Mouse (Mus musculus): ENCODE data around the gene Snrnp48. TPM values are rescaled to one million over a fixed set of nuclear protein-coding genes. Genes with fewer than 3 reads are reported as not detected.

Gene Snrnp48
- polyA plus RNA-seq, 1 experiment from 2014 or later: 35.5 TPM

- Histone ChIP-seq H3K9ac (replicated peaks) (no peak overlapping the region), H3K9me3 (no peaks in the 10 kb centered on the region), H3K36me3 (peaks cover 84% of the 10 kb centered on the region), H3K27me3 (no peaks in the 10 kb centered on the region), H3K4me3 (replicated peaks) (no peak overlapping the region), H3K4me2 (replicated peaks) (no peak overlapping the region), H3K27ac (no peak overlapping the region), H3K4me1 (replicated peaks) (no peaks in the 10 kb centered on the region)
- ATAC-seq: no peak
- 85% methylated on average over 3 of the region's 3 CpGs for whole genome bisulfite sequencing
Measured at GRCm38 (mm10) chr13:38218686-38219085, 13.9 kb downstream of the Snrnp48 start.

GRCm38 (mm10) chr13:38220331-38220730, 15.6 kb downstream of the Snrnp48 start:
- 98% methylated on average over 6 of the region's 6 CpGs for WGBS
- no peak overlapping the region for H3K27ac ChIP-seq
- no peaks in the 10 kb centered on the region for H3K9me3 ChIP-seq
- H3K9ac ChIP-seq (replicated peaks): no peak overlapping the region
- no peaks in the 10 kb centered on the region for H3K27me3 ChIP-seq
- no peak overlapping the region for H3K4me2 ChIP-seq (replicated peaks)
- H3K36me3 ChIP-seq: peaks cover 91% of the 10 kb centered on the region
- ATAC-seq: no peak
- no peak overlapping the region for H3K4me3 ChIP-seq (replicated peaks)
- no peaks in the 10 kb centered on the region for H3K4me1 ChIP-seq (replicated peaks)

GRCm38 (mm10) chr13:38230177-38230821, 25.6 kb downstream of the Snrnp48 start:
- H3K4me2 ChIP-seq (replicated peaks): no peak overlapping the region
- H3K9ac ChIP-seq (replicated peaks): no peak overlapping the region
- H3K27me3 ChIP-seq: no peaks in the 10 kb centered on the region
- no peaks in the 10 kb centered on the region for H3K4me1 ChIP-seq (replicated peaks)
- H3K4me3 ChIP-seq (replicated peaks): no peak overlapping the region
- H3K9me3 ChIP-seq: 0 out of 2 replicates have a peak, but pooled peaks cover 2% of the 10 kb centered on the region
- H3K27ac ChIP-seq: no peak overlapping the region
- 65% methylated on average over 9 of the region's 9 CpGs for WGBS
- H3K36me3 ChIP-seq: peaks cover 32% of the 10 kb centered on the region
- ATAC-seq: 0 out of 2 replicates have a peak, but pooled peaks have one; percentile 43

GRCm38 (mm10) chr13:38232411-38232810, 27.7 kb downstream of the Snrnp48 start:
- Histone ChIP-seq H3K4me3 (replicated peaks) (no peak overlapping the region), H3K9me3 (0 out of 2 replicates have a peak, but pooled peaks cover 10% of the 10 kb centered on the region), H3K9ac (replicated peaks) (no peak overlapping the region), H3K36me3 (peaks cover 23% of the 10 kb centered on the region), H3K27me3 (no peaks in the 10 kb centered on the region), H3K4me2 (replicated peaks) (no peak overlapping the region), H3K27ac (no peak overlapping the region), H3K4me1 (replicated peaks) (no peaks in the 10 kb centered on the region)
- ATAC-seq: no peak
- 87% methylated on average over 4 of the region's 4 CpGs for WGBS

GRCm38 (mm10) chr13:38232856-38233625, 28.3 kb downstream of the Snrnp48 start:
- no peak for ATAC-seq
- H3K4me1 ChIP-seq (replicated peaks): no peaks in the 10 kb centered on the region
- H3K36me3 ChIP-seq: peaks cover 17% of the 10 kb centered on the region
- H3K9me3 ChIP-seq: 0 out of 2 replicates have a peak, but pooled peaks cover 10% of the 10 kb centered on the region
- WGBS: 83% methylated on average over 3 of the region's 3 CpGs
- H3K9ac ChIP-seq (replicated peaks): no peak overlapping the region
- H3K4me2 ChIP-seq (replicated peaks): no peak overlapping the region
- H3K4me3 ChIP-seq (replicated peaks): no peak overlapping the region
- H3K27ac ChIP-seq: no peak overlapping the region
- H3K27me3 ChIP-seq: no peaks in the 10 kb centered on the region

- Histone ChIP-seq H3K36me3 (peaks cover 5% of the 10 kb centered on the region; the same call in 1 of the 2 replicates), H3K4me2 (replicated peaks) (no peak overlapping the region), H3K9ac (replicated peaks) (no peak overlapping the region), H3K27me3 (no peaks in the 10 kb centered on the region), H3K27ac (no peak overlapping the region), H3K4me3 (replicated peaks) (no peak overlapping the region), H3K4me1 (replicated peaks) (no peaks in the 10 kb centered on the region), H3K9me3 (0 out of 2 replicates have a peak, but pooled peaks cover 8% of the 10 kb centered on the region)
- 82% methylated on average over 5 of the region's 5 CpGs for WGBS
- ATAC-seq: no peak
Measured at GRCm38 (mm10) chr13:38234651-38235050, 29.9 kb downstream of the Snrnp48 start.

- 73% methylated on average over 3 of the region's 3 CpGs for WGBS
- ATAC-seq: no peak
- Histone ChIP-seq H3K4me1 (replicated peaks) (no peaks in the 10 kb centered on the region), H3K36me3 (peaks cover 5% of the 10 kb centered on the region; the same call in 1 of the 2 replicates), H3K27me3 (no peaks in the 10 kb centered on the region), H3K9me3 (0 out of 2 replicates have a peak, but pooled peaks cover 8% of the 10 kb centered on the region), H3K4me3 (replicated peaks) (no peak overlapping the region), H3K27ac (no peak overlapping the region), H3K9ac (replicated peaks) (no peak overlapping the region), H3K4me2 (replicated peaks) (no peak overlapping the region)
Measured at GRCm38 (mm10) chr13:38235370-38235769, 30.6 kb downstream of the Snrnp48 start.

GRCm38 (mm10) chr13:38248151-38248550, 43.4 kb downstream of the Snrnp48 start:
- ATAC-seq: no peak
- Histone ChIP-seq H3K4me3 (replicated peaks) (no peak overlapping the region), H3K4me1 (replicated peaks) (no peaks in the 10 kb centered on the region), H3K9ac (replicated peaks) (no peak overlapping the region), H3K4me2 (replicated peaks) (no peak overlapping the region), H3K9me3 (no peaks in the 10 kb centered on the region), H3K27me3 (no peaks in the 10 kb centered on the region), H3K27ac (no peak overlapping the region), H3K36me3 (no peaks in the 10 kb centered on the region)
- WGBS: 82% methylated on average over 5 of the region's 5 CpGs

GRCm38 (mm10) chr13:38251226-38251625, 46.5 kb downstream of the Snrnp48 start:
- no peak overlapping the region for H3K4me3 ChIP-seq (replicated peaks)
- ATAC-seq: no peak
- no peak overlapping the region for H3K4me2 ChIP-seq (replicated peaks)
- no peak overlapping the region for H3K9ac ChIP-seq (replicated peaks)
- 79% methylated on average over 3 of the region's 3 CpGs for WGBS
- H3K27me3 ChIP-seq: no peaks in the 10 kb centered on the region
- H3K4me1 ChIP-seq (replicated peaks): no peaks in the 10 kb centered on the region
- H3K9me3 ChIP-seq: no peaks in the 10 kb centered on the region
- no peaks in the 10 kb centered on the region for H3K36me3 ChIP-seq
- no peak overlapping the region for H3K27ac ChIP-seq

- H3K9ac ChIP-seq (replicated peaks): no peak overlapping the region
- no peak overlapping the region for H3K27ac ChIP-seq
- H3K27me3 ChIP-seq: no peaks in the 10 kb centered on the region
- H3K4me3 ChIP-seq (replicated peaks): no peak overlapping the region
- no peaks in the 10 kb centered on the region for H3K36me3 ChIP-seq
- no peaks in the 10 kb centered on the region for H3K9me3 ChIP-seq
- no peak for ATAC-seq
- WGBS: 95% methylated on average over 9 of the region's 9 CpGs
- no peaks in the 10 kb centered on the region for H3K4me1 ChIP-seq (replicated peaks)
- no peak overlapping the region for H3K4me2 ChIP-seq (replicated peaks)
Measured at GRCm38 (mm10) chr13:38253696-38254095, 49.0 kb downstream of the Snrnp48 start.

- Histone ChIP-seq H3K27me3 (no peaks in the 10 kb centered on the region), H3K4me3 (replicated peaks) (no peak overlapping the region), H3K36me3 (no peaks in the 10 kb centered on the region), H3K4me1 (replicated peaks) (no peaks in the 10 kb centered on the region), H3K27ac (no peak overlapping the region), H3K9me3 (no peaks in the 10 kb centered on the region), H3K4me2 (replicated peaks) (no peak overlapping the region), H3K9ac (replicated peaks) (no peak overlapping the region)
- 82% methylated on average over 2 of the region's 2 CpGs for WGBS
- ATAC-seq: no peak
Measured at GRCm38 (mm10) chr13:38258901-38259300, 54.2 kb downstream of the Snrnp48 start.

- H3K4me1 ChIP-seq (replicated peaks): no peaks in the 10 kb centered on the region
- WGBS: 90% methylated on average over 8 of the region's 8 CpGs
- H3K4me3 ChIP-seq (replicated peaks): no peak overlapping the region
- H3K9me3 ChIP-seq: peaks cover 7% of the 10 kb centered on the region; the same call in 1 of the 2 replicates
- no peak overlapping the region for H3K9ac ChIP-seq (replicated peaks)
- no peaks in the 10 kb centered on the region for H3K36me3 ChIP-seq
- H3K27ac ChIP-seq: no peak overlapping the region
- no peak overlapping the region for H3K4me2 ChIP-seq (replicated peaks)
- no peak for ATAC-seq
- no peaks in the 10 kb centered on the region for H3K27me3 ChIP-seq
Measured at GRCm38 (mm10) chr13:38269055-38269692, 64.4 kb downstream of the Snrnp48 start.

Measured in midbrain, embryonic 13.5 days (tissue).